Mouse (Mus musculus) urinary bladder, postnatal 10 days (tissue): ENCODE results near the gene Pycard.
"Not testable (repeated sequence)": the region's sequence is repeated elsewhere in the genome, so short reads cannot be mapped to it uniquely, and the experiment has no call there.

Experiments
- DNase-seq: peaks from one replicate; pipeline ENCODE4 v3.0.0; 2022; ENCODE audit warnings: low spot score

Gene Pycard

GRCm38 (mm10) chr7:127993341-127993977 lies at the start of gene Pycard:
TSS of gene Pycard (minus strand) at chr7:127993867.
- no peak for DNase-seq

GRCm38 (mm10) chr7:128042161-128042820 lies 48.6 kb upstream of the Pycard start:
- DNase-seq, result not testable (repeated sequence)

- no peak for DNase-seq
These were observed 39.9 kb upstream of the Pycard start for GRCm38 (mm10) chr7:128033616-128034015.

GRCm38 (mm10) chr7:128032989-128033293 lies 39.3 kb upstream of the Pycard start:
- no peak for DNase-seq

GRCm38 (mm10) chr7:128032290-128032988 lies 38.8 kb upstream of the Pycard start:
- DNase-seq, result no peak

- DNase-seq, result no peak
These were observed 37.8 kb upstream of the Pycard start for GRCm38 (mm10) chr7:128031403-128031976.

GRCm38 (mm10) chr7:128025381-128025780 lies 31.7 kb upstream of the Pycard start:
- DNase-seq, result no peak

GRCm38 (mm10) chr7:128024932-128025331 lies 31.3 kb upstream of the Pycard start:
- DNase-seq, result no peak

- DNase-seq, result no peak
These were observed 30.7 kb upstream of the Pycard start for GRCm38 (mm10) chr7:128024364-128024763.

GRCm38 (mm10) chr7:128023565-128023964 lies 29.9 kb upstream of the Pycard start:
- no peak for DNase-seq

GRCm38 (mm10) chr7:128022974-128023373 lies 29.3 kb upstream of the Pycard start:
- DNase-seq, result no peak

- DNase-seq, result no peak
These were observed 25.5 kb upstream of the Pycard start for GRCm38 (mm10) chr7:128019187-128019586.

GRCm38 (mm10) chr7:128018275-128018674 lies 24.6 kb upstream of the Pycard start:
- no peak for DNase-seq

GRCm38 (mm10) chr7:128016650-128017049 lies 23.0 kb upstream of the Pycard start:
- DNase-seq, result no peak

GRCm38 (mm10) chr7:128016134-128016533 lies 22.5 kb upstream of the Pycard start:
- not testable (repeated sequence) for DNase-seq

- no peak for DNase-seq
These were observed 19.4 kb upstream of the Pycard start for GRCm38 (mm10) chr7:128013116-128013515.

- DNase-seq, result no peak
These were observed 18.6 kb upstream of the Pycard start for GRCm38 (mm10) chr7:128012136-128012780.

GRCm38 (mm10) chr7:128009715-128010340 lies 16.2 kb upstream of the Pycard start:
- DNase-seq, result no peak

GRCm38 (mm10) chr7:128006193-128006592 lies 12.5 kb upstream of the Pycard start:
- DNase-seq, result no peak

- no peak for DNase-seq
These were observed 11.1 kb upstream of the Pycard start for GRCm38 (mm10) chr7:128004487-128005362.

GRCm38 (mm10) chr7:128004150-128004486 lies 10.5 kb upstream of the Pycard start:
- DNase-seq, result no peak
